Mouse (Mus musculus) layer of hippocampus, adult 9-10 months (tissue): ENCODE measurements at regions not wholly inside any gene's neighbourhood (a gene's known extent, or its start where the extent isn't known, plus 50 kb on each side); places are given as distances from the start of the nearest gene placed in this dataset.

Experiments
- DNase-seq: peaks from one replicate; pipeline ENCODE4 v3.0.0; 2022; ENCODE audit warnings: low spot score

DNA sequence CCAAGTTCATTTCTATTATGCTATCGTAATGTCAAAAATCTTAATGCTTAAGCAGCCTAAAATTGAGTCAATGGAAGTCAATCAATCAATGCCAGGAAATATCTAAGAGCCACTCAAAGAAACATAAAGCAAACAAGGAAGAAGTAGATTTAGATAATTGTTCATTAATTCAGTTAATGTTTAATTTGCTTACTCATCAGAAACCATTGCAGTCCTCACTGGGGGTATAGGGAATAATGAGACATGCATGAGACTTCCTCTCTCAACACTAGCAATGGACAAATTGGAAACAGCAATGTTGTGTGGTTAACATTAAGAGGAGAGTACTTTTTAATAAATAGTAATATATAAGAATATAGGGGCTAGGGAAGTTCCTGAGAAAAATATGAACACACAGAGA, 209.9 kb downstream of the Etaa1 start:
- DNase-seq, result no peak

DNA sequence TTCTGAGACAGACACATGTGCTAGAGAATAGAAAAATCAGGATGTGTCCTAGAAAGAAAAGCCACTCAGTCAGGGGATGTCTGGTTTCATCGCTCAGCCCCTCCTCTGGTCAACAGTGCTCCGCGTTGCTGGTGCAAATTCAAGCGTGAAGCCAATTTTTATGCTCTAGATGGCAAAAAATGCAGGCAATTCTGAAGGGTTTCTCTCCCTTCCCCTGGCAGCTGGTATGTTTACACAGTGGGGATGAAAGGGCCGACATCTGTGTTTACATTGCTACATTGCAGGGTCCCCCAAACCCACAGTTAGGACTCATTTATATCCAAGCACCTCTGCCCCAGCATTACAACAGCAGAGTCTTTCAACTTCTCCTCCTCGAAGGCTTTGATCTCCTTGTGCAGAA, 203.3 kb downstream of the Etaa1 start:
- DNase-seq, result no peak

DNA sequence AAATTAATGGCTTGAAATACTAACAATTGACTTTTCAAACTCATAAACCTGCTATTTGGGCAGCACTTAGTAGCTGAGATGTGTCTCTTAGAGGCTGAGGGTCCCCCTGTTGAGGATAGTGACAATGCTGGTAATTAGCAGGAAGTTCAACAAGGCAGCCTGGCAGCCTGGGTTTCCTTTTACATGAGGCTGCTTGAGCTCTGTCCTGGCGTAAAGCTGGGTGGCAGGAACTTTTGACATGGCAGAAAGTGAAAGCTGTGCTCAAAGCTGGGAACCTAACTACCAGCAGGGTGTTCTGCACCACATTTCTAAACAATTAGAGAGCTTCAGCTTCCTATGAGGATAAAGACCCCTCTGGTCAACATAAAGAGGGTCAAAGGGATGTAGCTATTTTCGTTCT, 194.5 kb downstream of the Etaa1 start:
- DNase-seq, result no peak

DNA sequence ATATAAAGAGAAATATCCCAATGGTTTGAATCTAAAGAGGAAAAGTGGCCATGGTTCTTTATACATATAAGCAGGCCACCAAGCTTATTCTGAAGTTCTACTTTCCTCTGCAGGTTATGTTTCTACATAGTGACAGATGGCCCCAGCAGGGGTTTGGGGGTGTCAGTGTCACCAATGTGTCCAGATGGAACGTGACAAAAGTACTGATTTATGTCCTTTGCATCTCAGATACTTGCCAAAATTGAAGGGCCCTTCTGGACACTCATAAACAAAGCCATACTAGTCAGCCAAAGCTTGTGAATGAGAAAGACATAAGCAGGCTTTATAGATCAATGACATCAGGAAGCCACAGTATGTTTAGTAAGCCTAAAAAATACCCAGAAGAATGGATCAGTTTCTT, 190.3 kb downstream of the Etaa1 start:
- DNase-seq, result no peak

DNA sequence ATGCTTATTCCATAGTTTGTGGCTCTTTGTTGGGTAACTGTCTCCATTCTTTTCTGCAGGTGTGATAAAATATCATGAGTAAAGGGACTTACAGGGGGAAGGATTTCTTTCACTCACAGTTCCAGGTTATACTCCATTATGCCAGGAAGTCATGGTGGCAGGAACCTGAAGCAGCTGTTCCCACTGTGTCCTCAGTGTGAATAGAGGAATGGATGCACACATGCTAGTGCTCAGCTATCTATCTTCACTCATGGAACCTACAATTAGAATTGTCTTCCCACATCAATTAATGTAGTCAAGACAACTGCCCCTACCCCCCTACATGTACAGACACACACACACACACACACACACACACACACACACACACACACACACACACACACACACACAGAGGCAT, 189.5 kb downstream of the Etaa1 start:
- DNase-seq, result no peak

DNA sequence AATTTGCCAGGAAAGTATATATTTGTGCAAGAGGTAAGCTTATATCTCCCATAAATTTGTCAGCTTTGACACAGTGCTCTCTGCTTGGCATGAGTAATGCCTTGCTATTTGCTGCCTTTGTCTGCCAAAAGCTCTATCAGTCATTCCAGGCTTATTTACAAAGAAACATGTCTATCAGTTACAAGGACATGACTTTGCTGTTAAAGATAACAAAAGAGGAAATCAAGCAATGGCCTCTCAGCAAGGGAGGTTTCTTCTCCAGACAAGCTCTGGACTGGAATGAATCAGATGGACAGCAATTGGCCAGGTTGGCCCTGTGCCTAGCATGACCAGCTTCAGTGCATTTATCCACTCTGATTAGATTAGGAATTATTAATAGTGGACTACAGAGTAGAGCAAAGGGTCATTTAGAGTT, 185.3 kb downstream of the Etaa1 start:
- DNase-seq, result no peak

DNA sequence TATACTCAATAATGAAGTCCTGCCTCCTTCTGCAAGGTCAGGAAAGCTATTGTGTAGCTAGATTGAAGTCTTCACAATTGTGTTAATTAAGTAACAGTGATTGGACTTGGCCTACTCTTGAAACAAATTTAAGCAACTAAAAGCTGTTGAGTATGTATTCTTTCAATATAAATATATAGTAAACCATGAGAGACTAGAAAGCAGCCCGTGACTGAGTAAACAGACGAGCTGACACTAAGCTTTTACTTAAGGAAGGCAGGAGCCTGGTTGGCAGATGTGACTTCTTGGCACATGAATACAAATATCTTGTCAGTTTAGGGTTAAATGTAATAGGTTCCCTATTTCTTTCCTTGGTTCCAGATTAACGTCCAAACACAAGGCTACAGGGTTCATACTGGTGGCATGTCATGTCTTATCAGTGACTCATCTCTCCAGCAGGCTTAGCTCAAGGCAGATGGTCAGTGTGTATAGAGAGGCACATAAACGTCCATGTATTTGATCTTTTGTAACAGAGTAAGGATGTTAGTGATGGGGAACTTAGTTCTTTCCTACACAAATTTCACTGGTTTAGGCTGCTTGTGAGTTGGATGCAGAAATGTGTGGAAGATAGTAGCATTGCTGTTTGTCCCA, 184.7 kb downstream of the Etaa1 start:
- no peak for DNase-seq

DNA sequence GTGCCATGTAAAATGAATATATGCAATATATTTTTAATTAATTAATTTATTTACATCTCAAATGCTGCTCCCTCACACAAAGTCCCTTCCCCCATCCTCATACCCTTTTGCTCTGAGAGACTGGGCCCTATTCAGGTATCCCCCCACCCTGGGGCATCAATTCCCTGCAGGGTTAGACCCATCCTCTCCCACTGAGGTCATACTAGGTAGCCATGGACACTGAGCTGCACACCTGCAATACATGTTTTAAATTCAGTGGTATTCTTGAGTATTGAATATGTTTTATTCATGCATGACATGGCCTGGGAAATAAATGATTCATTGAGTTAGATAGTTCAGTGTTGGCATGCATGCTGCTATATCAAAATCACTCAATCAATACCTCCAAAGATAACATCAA, 156.0 kb downstream of the Etaa1 start:
- no peak for DNase-seq

DNA sequence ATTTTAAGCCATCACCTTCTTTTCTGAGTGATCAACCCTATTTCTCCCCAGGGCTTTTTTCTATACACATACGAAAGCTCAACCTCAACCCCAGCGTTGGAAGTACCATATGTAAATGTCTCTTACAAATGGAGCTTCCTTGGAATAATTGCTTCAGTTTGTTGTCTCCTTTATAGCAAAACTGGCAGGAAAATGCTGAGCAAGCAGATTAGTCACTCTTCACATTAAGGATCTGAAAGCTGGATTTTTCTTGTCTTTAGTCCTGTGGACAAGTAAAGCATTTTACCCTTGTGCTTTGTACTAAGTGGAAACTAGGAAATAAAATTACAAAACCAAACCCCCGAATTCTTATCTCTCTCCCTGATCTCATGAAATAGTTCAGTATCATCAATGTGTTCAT, 145.8 kb downstream of the Etaa1 start:
- DNase-seq, result no peak

DNA sequence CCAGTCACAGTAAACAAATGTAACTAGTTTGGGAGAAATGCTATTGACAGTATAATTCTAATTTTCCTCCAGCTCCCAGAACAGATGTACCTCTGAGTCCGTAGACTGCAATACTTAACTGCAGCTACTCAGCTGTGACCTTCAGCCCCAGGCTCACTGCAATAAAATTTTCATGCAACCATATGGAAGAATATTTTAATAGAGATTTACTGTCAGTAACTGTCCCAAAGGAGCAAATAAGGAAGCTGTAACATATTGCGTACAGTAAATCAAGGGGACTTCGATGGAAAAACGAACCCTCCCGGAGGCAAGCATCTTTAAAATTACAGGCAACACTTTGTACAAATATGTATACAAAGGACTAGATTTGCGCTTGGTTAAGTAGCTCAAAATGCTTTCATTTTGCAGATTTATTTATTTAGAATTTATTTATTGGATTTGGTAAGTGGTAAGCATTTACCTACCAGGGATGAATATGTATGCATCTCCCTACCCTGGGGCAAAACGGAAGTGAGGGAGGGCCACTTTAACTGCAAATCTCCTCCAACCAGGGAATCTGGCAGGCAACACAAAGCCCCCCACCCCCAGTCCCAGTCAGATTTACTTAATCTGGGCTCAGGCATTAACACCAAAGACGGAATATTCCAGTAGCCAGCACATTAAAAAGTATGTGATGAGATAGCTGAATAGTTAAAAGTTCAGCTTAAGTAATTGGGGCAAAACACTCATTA, 141.7 kb downstream of the Etaa1 start:
- no peak for DNase-seq

DNA sequence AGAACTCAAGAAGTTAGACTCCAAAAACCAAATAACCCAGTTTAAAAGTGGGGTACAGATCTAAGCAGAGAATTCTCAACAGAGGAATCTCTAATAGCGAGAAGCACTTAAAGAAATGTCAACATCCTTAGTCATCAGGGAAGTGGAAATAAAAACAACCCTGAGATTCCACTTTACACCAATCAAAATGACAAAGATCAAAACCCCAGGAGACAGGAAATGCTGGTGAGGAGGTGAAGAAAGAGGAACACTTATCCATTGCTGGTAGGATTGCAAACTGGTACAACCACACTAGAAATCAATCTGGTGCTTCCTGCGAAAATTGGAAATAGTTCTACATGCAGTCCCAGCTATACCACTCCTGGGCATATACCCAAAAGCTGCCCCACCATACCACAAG, 111.0 kb downstream of the Etaa1 start:
- no peak for DNase-seq

DNA sequence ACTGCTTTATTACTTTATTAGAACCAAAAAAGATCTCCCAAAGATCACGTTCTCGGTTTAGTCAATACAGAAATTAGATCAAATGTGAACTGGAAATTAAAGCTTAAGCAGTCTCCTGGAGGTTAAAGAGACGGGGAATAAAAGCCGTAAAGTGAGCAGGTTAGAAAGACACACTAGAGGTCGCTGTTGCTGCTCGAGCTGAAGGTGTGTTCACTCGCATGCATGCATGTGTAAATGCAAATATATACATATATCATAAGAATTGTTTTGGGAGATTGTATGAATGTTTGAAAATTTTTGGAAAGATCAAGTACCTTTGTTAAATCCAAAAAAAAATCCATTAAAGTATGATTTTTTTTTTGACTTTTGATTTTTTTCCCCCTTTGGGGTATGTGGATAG, 101.3 kb downstream of the Etaa1 start:
- DNase-seq, result peak; percentile 10

DNA sequence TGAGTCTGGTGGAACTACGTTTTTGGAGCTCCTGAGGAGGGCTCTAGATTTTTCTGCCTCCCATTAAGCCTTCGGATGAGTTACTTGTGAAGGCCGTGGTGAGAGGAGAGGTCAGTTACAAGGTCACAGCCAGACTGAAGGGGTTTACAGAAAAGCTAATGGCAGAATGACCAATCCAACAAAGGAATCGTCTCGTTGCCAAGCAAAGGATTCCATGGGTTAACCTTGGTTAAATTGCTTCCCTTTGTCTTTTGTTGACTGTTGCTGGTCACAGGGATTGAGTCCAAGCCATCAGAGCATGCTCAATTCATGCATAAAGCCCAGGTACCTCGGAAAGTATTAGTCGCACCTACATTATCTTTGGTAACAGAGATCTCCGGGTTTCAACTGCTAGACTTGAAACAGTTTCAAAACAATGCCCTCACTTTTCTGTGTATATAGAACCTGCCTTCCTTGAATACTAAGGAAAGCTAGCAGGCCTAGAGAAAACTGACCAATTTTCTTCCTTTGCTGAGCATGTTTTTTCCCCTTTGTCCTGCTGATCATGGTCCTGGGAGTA, 100.3 kb downstream of the Etaa1 start:
- DNase-seq, result no peak

DNA sequence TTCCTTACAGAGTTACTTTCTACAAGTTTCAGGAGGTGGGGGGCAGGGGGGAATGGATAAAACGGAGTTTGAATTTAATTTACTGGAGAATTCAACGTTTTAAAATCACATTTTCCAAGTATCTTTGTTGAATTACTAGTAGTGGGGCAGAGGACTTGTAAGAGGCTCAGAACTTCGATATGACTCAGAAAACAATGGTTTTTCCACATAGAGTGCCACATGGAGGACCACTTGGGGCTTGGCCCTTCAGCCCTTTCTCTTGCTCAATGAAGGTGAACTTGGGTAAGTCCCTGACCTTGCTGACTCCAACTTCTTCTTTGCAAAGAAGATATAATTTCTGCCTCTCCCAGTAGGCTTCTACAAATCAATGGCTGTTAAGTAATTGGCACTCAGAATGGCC, 99.8 kb downstream of the Etaa1 start:
- no peak for DNase-seq

DNA sequence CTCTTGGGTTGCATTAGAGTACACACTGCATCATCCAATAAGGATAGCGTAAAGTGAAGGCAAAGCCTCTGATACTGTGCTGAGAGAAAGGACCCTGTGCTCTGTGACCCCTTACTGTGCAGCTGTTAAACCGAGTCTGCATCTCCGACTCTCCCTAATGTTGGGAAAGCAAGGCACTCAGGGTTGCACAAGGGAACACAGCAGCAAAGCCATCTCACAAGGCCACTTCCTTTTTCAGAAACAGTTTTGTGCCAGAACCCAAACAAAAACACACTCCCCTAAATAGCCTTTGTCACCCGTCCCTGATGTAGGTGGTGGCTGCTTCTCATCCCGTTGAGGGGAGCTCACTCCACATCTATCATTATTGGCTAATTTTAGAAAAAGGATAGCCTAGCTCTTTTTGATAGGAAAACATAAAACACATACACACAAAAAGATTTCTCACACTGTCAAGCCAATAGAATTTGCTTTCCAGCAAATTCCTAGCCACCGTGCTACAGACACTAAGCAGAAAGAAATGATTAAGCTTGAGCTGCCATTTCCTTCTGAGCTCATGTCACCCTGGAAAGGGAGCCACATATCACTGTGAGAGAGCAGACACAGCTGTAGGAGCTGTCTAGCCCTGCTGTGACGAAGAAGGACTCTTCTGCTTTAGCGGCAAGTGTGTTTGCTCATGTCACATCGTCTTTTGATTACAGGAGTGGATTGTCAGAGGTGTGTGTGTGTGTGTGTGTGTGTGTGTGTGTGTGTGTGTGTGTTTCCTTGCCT, 94.1 kb downstream of the Etaa1 start:
- no peak for DNase-seq

DNA sequence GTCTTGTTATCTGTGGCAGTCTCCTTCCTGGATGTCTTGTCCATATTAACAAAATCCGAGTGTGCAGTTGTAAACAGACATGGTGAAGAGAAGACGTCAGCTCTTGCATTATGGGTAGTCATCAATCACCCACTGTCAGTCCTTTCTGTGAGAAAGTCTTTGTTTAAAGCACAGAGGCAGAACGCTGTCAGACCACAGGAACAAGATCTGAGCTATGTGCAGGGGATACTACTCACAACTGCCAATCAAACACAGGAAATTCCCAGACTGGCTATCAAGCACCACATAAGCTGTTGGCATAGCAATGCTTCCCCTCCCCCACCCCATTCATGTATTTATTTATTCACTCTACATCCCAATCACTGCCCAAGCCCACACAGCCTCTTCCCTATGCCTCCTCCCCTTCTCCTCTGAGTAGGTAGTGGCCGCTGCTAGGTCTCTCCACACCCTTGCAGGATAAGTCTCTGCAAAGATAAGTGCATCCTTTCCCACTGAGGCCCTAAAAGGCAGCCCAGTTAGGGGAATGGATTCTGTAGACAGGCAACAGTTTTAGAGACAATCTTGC, 88.8 kb downstream of the Etaa1 start:
- DNase-seq, result no peak

DNA sequence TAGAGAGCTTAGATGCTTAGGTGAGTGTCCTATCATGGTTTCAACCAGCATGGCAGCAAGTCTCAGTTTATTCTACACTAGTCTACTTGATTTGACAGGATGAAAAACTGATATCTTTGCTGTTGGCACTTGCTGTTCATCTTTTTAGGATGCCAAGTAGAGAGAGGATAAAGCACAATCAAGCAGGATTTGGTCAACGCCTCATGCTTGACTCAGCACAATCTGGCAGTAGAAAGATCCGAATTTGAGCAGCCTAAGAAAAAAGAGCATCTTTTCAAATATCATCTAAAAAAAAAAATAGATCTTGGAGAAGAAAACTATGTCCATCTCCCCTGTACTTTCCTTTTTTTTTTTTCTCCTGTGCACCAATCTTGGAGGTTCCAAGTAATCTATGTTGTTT, 83.0 kb downstream of the Etaa1 start:
- DNase-seq, result no peak

DNA sequence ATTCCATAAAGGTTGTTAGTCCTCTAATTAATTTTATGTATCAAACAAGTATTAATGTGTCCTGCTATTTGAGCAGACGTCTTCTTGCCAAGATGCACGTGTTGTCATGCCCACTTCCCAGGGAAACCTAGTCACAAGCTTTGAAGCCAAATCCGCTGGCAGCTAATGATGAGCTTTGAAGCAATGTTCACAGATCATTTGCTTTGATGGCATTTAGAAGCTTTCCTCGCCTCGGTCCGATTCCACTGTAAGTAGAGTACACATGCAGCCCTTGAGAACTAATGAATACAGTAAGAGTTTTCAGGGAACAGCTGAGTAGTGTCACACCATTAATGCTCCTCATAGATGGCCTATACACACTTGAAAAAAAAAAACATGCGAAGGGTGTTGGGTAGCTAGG, 81.8 kb downstream of the Etaa1 start:
- DNase-seq, result no peak

DNA sequence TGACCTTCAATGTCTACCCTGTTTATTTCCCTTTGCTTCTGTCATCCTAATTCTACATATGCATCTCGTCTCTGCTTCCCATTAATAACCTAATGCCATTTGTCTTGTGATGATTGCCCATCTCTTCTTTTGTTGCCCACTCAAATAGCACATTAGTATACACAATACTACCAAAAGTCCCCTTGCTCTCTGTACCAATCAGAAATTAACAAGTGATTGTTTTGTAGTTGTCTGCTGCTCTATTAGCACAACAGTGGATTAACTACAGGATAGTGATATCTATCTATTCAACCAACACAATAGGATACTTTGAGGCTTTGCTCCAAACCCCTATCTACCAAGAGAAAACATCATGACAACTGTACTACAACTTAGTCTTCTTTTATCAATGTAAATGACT, 70.4 kb downstream of the Etaa1 start:
- no peak for DNase-seq
